Mouse (Mus musculus): Measurements from ENCODE around the gene Ttc36. TPM values are rescaled to one million over a fixed set of nuclear protein-coding genes. Genes with fewer than 3 reads are reported as not detected.

The Ttc36 gene
- polyA plus RNA-seq, 1 experiment from 2014 or later = 0.56 TPM

DNA sequence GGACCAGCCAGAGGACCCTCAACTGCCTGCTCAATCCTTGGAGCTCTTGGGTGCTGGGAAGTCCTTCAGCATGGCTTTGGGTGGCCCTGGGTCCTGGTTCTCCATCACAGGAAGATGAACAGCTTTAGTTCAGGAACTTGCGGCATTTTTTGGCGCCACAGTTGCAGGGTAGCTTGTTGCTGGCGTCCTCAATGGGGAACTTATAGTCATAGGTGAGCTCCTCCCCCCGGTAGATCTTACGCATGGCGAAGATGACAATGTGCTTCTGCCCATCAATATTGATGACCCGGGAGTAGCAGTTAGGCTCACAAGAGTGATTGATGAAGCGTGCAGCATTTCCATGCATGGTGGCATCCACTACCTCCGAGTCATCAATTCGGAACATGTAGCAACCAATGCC, 4.9 kb upstream of the Ttc36 start:
- Histone ChIP-seq H3K9me3 (no peaks in the 10 kb centered on the region), H3K9ac (no peak overlapping the region), H3K4me2 (no peak overlapping the region), H3K4me3 (no peak overlapping the region), H3K36me3 (peaks cover 79% of the 10 kb centered on the region), H3K27me3 (no peaks in the 10 kb centered on the region), H3K4me1 (no peaks in the 10 kb centered on the region), H3K27ac (no peak overlapping the region)
- 94% methylated on average over 10 of the region's 10 CpGs for WGBS
- no peak for ATAC-seq (ENCODE audit: insufficient number of reproducible peaks, low FRiP score, low TSS enrichment, low read depth)

DNA sequence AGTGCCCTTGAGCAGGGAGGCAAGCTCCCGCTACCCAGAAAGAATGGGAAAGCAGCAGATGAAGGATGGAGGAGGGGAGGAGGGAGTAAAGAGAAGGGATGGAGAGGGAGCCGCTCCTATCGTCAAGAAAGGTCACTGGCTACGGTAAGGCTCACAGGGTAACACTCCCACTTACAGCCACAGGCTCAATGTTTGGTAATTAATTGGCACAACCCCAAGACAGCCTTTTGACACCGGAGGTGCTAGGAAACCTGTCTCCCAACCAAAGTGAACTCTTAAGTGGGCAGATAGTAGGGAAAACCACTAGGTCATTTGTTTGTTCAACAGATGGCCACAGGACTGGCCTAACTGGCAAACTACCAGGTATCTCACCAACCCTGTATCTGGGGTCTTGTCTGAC, 4.3 kb upstream of the Ttc36 start:
- no peaks in the 10 kb centered on the region for H3K27me3 ChIP-seq
- peaks cover 73% of the 10 kb centered on the region for H3K36me3 ChIP-seq
- no peaks in the 10 kb centered on the region for H3K9me3 ChIP-seq
- WGBS = 64% methylated on average over 5 of the region's 5 CpGs
- H3K27ac ChIP-seq = no peak overlapping the region
- no peak overlapping the region for H3K4me2 ChIP-seq
- no peak for ATAC-seq (ENCODE audit: insufficient number of reproducible peaks, low FRiP score, low TSS enrichment, low read depth)
- no peaks in the 10 kb centered on the region for H3K4me1 ChIP-seq
- H3K4me3 ChIP-seq = no peak overlapping the region
- H3K9ac ChIP-seq = no peak overlapping the region

DNA sequence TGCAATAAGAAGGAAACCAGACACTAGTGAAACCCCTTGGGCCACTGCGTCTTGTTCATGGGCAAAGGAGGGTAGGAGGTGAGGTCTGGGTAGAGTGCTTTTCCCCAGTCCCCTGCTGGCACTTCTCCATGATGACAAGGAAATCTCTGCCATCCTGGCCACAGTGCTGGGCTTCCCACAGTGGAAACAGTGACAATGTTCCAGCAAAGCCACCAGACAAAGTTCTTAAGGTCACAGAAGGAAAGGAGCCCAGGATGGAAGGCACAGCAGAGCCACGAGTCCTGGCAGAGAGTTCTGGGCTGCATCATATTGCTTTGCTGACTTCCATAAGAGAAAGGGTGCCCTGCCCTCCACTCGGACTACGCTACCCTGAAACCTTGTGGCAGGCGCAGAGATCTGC, 2.7 kb upstream of the Ttc36 start:
- Histone ChIP-seq H3K4me2 (no peak overlapping the region), H3K4me3 (no peak overlapping the region), H3K4me1 (no peaks in the 10 kb centered on the region), H3K27me3 (no peaks in the 10 kb centered on the region; the same call in 1 of the 2 replicates), H3K27ac (no peak overlapping the region), H3K9ac (no peak overlapping the region), H3K9me3 (no peaks in the 10 kb centered on the region), H3K36me3 (peaks cover 58% of the 10 kb centered on the region)
- 95% methylated on average over 5 of the region's 5 CpGs for whole genome bisulfite sequencing
- ATAC-seq (ENCODE audit: insufficient number of reproducible peaks, low FRiP score, low TSS enrichment, low read depth) = no peak

DNA sequence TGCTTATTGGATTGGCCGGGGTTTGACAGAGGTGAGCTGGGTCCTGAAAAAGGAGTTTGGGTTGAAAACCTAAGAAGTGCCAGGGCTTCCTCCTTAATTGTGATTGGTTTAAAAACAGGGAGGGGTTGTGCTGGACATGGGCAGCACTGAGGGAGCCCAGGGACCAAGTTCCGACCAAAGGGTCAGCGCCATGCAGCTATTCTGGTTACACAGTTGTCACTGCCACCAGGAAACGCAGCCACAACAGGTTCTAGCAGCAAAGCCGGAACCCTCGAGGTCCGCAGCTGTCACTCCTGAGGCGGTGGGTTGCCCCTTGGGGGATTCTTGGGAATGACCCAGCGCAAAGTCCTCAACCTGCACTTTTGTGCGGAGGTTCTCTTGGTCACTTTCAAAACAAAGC, 1.8 kb upstream of the Ttc36 start:
- Histone ChIP-seq H3K27ac (no peak overlapping the region), H3K9ac (no peak overlapping the region), H3K36me3 (peaks cover 50% of the 10 kb centered on the region), H3K9me3 (no peaks in the 10 kb centered on the region), H3K4me3 (no peak overlapping the region), H3K4me1 (peaks cover 6% of the 10 kb centered on the region; the same call in 1 of the 2 replicates), H3K4me2 (no peak overlapping the region), H3K27me3 (no peaks in the 10 kb centered on the region; the same call in 1 of the 2 replicates)
- WGBS = 87% methylated on average over 10 of the region's 10 CpGs
- ATAC-seq (ENCODE audit: insufficient number of reproducible peaks, low FRiP score, low TSS enrichment, low read depth) = no peak

DNA sequence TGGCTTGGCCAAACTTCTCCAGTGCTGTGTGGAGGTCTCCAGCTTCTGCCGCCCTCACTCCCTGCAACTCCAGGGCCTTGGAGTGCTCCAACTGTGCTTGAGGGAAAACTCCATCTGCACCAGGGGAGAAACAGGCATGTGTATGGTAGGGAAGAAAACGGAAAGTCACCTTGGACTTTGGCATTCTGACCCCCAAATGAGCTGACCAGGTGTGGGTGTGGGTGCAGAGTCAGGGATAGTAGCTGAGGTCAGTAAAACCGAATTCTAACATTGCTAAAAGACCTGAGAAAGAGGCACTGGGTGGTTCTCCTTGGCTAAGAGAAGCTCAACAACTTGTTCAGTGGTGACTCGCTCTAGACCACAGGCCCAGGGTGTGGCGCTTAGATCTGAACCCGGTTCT, 1.2 kb downstream of the Ttc36 start:
- 79% methylated on average over 6 of the region's 6 CpGs for WGBS
- Histone ChIP-seq H3K4me1 (peaks cover 20% of the 10 kb centered on the region), H3K27ac (no peak overlapping the region), H3K9ac (no peak overlapping the region), H3K27me3 (peaks cover 17% of the 10 kb centered on the region), H3K4me2 (no peak overlapping the region), H3K36me3 (peaks cover 20% of the 10 kb centered on the region), H3K9me3 (no peaks in the 10 kb centered on the region), H3K4me3 (no peak overlapping the region)
- no peak for ATAC-seq (ENCODE audit: insufficient number of reproducible peaks, low FRiP score, low TSS enrichment, low read depth)

DNA sequence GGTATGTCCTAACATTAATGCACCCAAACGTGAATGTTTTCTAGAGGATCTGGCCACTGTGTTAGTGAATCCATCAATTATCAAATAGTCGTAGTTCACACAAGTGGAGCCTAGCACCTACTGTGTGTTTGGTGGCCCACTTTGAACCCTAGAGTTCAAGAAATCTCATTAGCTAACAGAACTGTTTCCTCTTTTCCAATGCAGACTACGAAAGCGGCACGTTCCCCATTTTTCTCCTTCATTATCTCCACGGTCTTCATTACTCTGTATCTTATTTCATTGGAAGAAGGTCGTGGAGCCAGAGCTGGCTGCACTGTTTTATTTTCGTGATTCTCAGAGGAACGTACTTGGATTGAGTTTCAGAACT, 2.9 kb downstream of the Ttc36 start:
- H3K9ac ChIP-seq = no peak overlapping the region
- peak overlapping the region; percentile 98 for H3K4me2 ChIP-seq
- H3K9me3 ChIP-seq = no peaks in the 10 kb centered on the region
- no peak for ATAC-seq (ENCODE audit: insufficient number of reproducible peaks, low FRiP score, low TSS enrichment, low read depth)
- peaks cover 4% of the 10 kb centered on the region for H3K36me3 ChIP-seq
- H3K4me3 ChIP-seq = peak overlapping the region; percentile 64
- WGBS = 43% methylated on average over 9 of the region's 9 CpGs
- peaks cover 17% of the 10 kb centered on the region for H3K27me3 ChIP-seq
- peaks cover 20% of the 10 kb centered on the region for H3K4me1 ChIP-seq
- H3K27ac ChIP-seq = no peak overlapping the region

DNA sequence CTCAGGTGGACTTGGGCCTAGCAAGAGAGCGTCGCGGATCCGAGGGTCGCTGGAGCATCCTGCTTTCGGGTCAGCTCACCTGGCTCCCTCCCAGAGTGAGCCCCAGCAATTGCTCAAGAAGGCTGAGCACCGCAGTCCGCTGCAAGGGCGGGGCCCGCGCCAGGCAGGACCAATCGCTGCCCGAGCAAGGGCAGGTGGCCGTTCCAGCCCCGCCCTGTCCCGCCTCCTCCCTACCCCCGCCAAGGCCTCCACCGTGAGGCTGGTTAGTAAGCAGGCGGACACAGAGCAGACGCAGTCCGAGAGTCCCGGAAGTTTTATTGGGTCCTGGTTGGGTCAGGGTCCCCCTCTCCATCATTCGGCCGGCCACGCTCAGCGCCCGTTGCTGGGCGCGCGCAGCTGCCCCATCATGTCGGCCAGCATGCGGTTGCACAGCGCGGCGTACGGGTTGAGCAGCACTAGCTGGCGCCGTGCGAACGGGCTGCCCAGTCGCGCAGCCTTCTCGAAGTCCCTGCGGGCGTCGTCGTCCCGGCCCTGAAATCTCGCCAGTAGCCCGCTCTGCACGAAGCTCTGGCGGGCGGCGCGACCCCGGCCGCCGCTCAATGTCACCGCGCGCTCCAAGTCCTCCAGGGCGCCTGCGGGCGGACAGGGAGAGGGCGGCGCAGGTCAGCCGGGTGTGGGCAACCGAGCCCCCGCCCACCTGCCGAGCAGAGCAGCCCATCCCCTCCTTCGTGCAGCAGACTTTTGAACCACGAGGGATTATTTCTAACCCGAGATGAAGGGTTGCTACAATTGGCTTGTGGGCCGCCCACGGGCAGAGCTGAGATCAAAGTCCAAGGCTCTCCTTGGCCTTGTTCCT, 3.5 kb downstream of the Ttc36 start, which contains the start of gene Tmem25:
Gene Tmem25 (minus strand): TSS at position 206 of the 856 bp plus-strand sequence.
- WGBS = under 1% methylated on average over 74 of the region's 75 CpGs
- Histone ChIP-seq H3K27ac (peak within 1 kb of the TSS; percentile 22; the same call in 1 of the 2 replicates), H3K9ac (peak within 1 kb of the TSS; percentile 47), H3K27me3 (peaks cover 17% of the 10 kb centered on the region), H3K4me2 (peak within 1 kb of the TSS; percentile 98), H3K4me1 (peaks cover 20% of the 10 kb centered on the region), H3K36me3 (no peaks in the 10 kb centered on the region), H3K9me3 (no peaks in the 10 kb centered on the region), H3K4me3 (peak within 1 kb of the TSS; percentile 64)
- peak; percentile 85 for ATAC-seq (ENCODE audit: insufficient number of reproducible peaks, low FRiP score, low TSS enrichment, low read depth)

DNA sequence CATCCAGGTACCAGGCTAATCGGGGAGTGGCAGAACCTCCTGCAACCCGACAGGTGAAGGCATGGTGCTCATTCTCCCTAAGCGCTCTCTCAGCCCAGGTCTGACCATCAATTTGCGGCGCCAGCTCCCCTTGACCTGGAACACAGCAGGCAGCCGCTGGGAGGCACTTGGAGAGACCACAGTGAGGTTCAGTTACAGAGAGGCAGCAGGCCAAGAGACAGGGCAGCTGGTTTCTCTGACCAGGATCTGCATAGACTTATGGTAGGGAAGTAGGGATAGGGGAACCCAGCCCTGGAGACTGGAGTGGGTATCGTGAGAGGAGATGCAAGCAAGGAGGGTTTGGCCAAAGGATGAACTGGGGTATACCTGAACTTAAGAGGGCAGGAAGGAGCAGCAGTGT, 4.6 kb downstream of the Ttc36 start:
- peak overlapping the region; percentile 64; the same call in 1 of the 2 replicates for H3K4me3 ChIP-seq
- no peak overlapping the region for H3K27ac ChIP-seq
- peaks cover 17% of the 10 kb centered on the region for H3K27me3 ChIP-seq
- no peaks in the 10 kb centered on the region for H3K36me3 ChIP-seq
- peak overlapping the region; percentile 98; the same call in 1 of the 2 replicates for H3K4me2 ChIP-seq
- no peak for ATAC-seq (ENCODE audit: insufficient number of reproducible peaks, low FRiP score, low TSS enrichment, low read depth)
- no peaks in the 10 kb centered on the region for H3K9me3 ChIP-seq
- no peak overlapping the region for H3K9ac ChIP-seq
- WGBS = 43% methylated on average over 7 of the region's 7 CpGs
- peaks cover 20% of the 10 kb centered on the region for H3K4me1 ChIP-seq

DNA sequence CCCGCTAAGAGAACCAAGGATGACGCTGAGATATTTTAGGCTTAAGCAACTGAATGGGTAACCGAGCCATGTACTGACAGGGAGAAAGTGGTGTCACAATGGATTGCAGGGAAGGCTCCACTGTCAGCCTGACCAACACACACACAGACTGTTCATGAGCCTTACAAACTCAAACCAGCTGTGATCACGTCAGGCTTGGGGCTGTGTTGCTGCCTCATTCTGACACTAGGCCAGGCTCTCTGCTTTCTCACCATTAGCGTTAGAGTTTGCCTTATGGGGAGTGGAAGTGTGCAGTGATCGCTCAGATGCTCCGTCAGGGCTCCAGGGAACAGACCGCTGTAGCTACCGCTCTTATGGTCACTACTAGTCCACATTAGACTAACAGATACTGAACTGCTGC, 10.0 kb downstream of the Ttc36 start:
- peak; percentile 36; the same call in 1 of the 2 replicates for ATAC-seq (ENCODE audit: insufficient number of reproducible peaks, low FRiP score, low TSS enrichment, low read depth)
- Histone ChIP-seq H3K36me3 (peaks cover 46% of the 10 kb centered on the region), H3K27ac (peak overlapping the region; percentile 59; the same call in 1 of the 2 replicates), H3K4me1 (no peaks in the 10 kb centered on the region), H3K9ac (no peak overlapping the region), H3K9me3 (no peaks in the 10 kb centered on the region), H3K4me2 (no peak overlapping the region), H3K4me3 (no peak overlapping the region), H3K27me3 (peaks cover 6% of the 10 kb centered on the region)
- WGBS = 59% methylated on average over 9 of the region's 9 CpGs

DNA sequence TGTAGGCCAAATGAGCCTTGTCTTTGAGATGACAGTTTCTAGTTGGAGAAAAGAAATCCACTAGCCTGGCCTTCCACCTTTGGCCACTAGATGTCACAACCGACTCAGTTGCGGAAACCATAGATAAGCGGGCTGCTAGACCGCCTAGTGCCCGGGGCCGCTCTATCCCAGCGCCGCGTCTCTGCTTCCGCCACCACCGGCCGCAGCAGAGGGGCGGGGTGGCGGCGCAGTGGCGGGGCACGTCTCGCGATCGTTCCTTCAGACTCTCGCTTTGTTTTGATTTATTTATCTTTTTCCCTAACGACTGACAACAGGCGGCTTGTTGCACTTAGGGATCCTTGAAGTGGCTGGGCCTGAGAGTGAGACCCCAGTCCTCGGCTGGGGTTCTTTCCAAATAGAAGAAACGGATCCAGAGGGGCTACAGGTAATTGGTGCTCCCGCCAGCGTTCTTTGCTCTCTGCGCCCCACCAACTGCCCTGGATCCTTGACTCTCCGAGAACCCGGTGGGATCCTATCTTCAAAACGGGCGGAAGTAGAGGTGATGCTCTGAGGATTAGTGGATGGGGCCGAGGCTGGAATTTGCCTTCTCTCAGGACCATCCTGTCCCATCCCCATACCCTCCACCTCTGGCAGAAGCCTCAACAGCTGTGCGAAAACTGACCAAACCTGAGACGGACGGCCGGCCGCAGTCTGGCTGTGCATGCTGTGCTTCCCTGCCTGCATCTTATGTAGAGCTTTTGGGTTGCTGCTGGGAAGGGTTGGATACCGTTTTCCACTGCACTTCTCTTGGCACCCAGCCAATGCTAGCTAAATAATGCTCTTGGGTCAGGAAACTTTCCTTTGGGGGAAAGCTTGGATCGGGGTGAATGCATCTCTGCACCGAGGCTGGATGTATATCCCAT, 29.9 kb downstream of the Ttc36 start:
- ATAC-seq (ENCODE audit: insufficient number of reproducible peaks, low FRiP score, low TSS enrichment, low read depth) = peak; percentile 93
- Histone ChIP-seq H3K36me3 (peaks cover 17% of the 10 kb centered on the region), H3K4me2 (peak overlapping the region; percentile 69), H3K27me3 (no peaks in the 10 kb centered on the region), H3K9ac (peak overlapping the region; percentile 84), H3K4me3 (peak overlapping the region; percentile 72), H3K9me3 (no peaks in the 10 kb centered on the region), H3K27ac (peak overlapping the region; percentile 93), H3K4me1 (peaks cover 9% of the 10 kb centered on the region; the same call in 1 of the 2 replicates)
- under 1% methylated on average over 41 of the region's 41 CpGs for WGBS

DNA sequence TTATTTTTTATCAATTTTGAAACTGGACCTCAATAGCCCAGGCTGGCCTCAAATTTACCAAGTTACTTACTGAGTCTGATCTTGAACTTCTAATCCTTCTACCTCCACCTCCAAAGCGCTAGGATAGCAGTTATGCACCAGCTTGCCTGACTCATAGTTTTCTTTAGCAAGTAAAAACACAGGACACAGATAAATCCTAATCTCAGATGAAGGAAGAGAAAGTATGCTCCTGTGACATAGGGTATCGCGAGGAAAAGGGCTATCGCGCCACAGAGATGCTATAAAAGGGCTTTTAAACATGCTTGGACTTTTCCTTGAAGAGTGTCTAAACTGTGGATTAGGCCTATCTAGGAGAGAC, 30.5 kb downstream of the Ttc36 start:
- Histone ChIP-seq H3K9ac (no peak overlapping the region), H3K4me2 (no peak overlapping the region), H3K9me3 (no peaks in the 10 kb centered on the region), H3K36me3 (peaks cover 17% of the 10 kb centered on the region), H3K27me3 (no peaks in the 10 kb centered on the region), H3K4me1 (peaks cover 9% of the 10 kb centered on the region; the same call in 1 of the 2 replicates), H3K27ac (peak overlapping the region; percentile 47; the same call in 1 of the 2 replicates), H3K4me3 (peak overlapping the region; percentile 72; the same call in 1 of the 2 replicates)
- 30% methylated on average over 5 of the region's 5 CpGs for WGBS
- ATAC-seq (ENCODE audit: insufficient number of reproducible peaks, low FRiP score, low TSS enrichment, low read depth) = no peak
